Mouse (Mus musculus) small intestine, adult 2 months (tissue): ENCODE results near the gene Tmem151b.

Experiments used
- CTCF ChIP-seq: fragments of 200-500 bp; IDR thresholded peaks from 2 replicates; pipeline ENCODE4 v1.5.1; 2012; ENCODE audit warnings: low read depth, mild to moderate bottlenecking, control low read depth, inconsistent platforms, low read length, moderate library complexity, mixed read lengths; ENCODE audit not compliant: insufficient replicate concordance, insufficient read length; ENCODE audit errors: extremely low read depth
- POLR2A ChIP-seq: fragments of 200-500 bp; IDR thresholded peaks from 2 replicates; pipeline ENCODE4 v1.6.1; 2012; ENCODE audit warnings: low read depth, mild to moderate bottlenecking, control low read depth, inconsistent platforms, low read length, moderate library complexity

DNA sequence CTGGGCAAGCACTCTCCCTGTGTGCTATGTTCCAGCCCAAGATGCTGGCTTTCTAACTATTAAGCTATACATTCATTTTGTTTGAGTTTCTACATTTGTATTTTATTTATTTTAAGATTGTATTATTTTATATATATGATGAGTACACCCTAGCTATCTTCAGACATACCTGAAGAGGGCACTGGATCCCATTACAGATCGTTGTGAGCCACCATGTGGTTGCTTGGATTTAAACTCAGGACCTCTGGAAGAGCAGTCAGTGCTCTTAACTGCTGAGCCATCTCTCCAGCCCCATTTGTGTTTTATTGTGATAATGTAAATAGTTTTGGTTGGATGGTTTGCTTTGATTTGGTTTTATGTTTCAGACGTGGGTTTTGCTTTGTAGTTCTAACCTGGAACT lies 50.0 kb downstream of the Tmem151b start:
- TF ChIP-seq CTCF (no peak), POLR2A (no peak)
